Mouse (Mus musculus) ES-E14 (cell line): ENCODE results near the gene Oscp1.

Experiments used
- CHD2 ChIP-seq: IDR thresholded peaks from 2 replicates; pipeline ENCODE4 v1.6.1; 2014; ENCODE audit warnings: mild to moderate bottlenecking, low read depth, low read length, inconsistent platforms
- HCFC1 ChIP-seq: IDR thresholded peaks from 2 replicates; pipeline ENCODE4 v1.6.1; 2012; ENCODE audit warnings: low read length, inconsistent platforms, borderline replicate concordance; ENCODE audit not compliant: insufficient read depth
- MAFK ChIP-seq: IDR thresholded peaks from 2 replicates; pipeline ENCODE4 v1.6.1; 2014; ENCODE audit warnings: mild to moderate bottlenecking, low read depth, low read length, inconsistent platforms; ENCODE audit not compliant: insufficient read depth
- ZC3H11A ChIP-seq: IDR thresholded peaks from 2 replicates; pipeline ENCODE4 v1.6.1; 2012; ENCODE audit warnings: low read depth, mild to moderate bottlenecking, inconsistent platforms, low read length, borderline replicate concordance
- ZNF384 ChIP-seq: IDR thresholded peaks from 2 replicates; pipeline ENCODE4 v1.6.1; 2012; ENCODE audit warnings: low read depth, low read length, inconsistent platforms

DNA sequence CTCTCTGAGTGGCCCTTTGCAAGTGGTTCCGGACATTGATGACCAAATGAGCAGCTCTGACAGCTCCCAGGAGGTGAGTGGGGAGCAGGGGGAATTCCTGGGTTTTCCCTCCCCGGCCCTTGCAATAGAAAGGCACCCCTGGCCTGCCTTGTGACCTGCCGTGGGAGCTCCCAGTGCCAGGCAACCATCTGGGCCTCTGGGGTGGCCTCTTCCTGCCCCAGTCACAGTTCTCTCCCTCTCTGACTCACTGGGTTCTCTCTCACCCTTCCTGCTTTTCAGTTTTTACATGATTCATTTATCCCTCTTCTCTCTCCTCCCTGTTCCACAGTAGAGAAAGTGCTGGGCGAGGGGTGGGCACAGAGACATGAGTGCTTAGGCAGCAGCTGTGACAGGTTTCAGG, 79.4 kb downstream of the Oscp1 start:
- TF ChIP-seq HCFC1 = no peak
- TF ChIP-seq CHD2 = no peak
- TF ChIP-seq ZC3H11A = no peak
- TF ChIP-seq ZNF384 = no peak
- TF ChIP-seq MAFK = no peak
